Mouse (Mus musculus) forebrain, embryonic 16.5 days (tissue): ENCODE measurements around the gene Ccdc89. TPM values are rescaled to one million over a fixed set of nuclear protein-coding genes. Genes with fewer than 3 reads are reported as not detected.

Experiments
- ATAC-seq: fragments of 200-750 bp; cut with Nextera tagmentation; 2 replicates; pipeline ENCODE4 v1.8.0; 2017; ENCODE audit warnings: mild to moderate bottlenecking, moderate library complexity
- H3K27ac ChIP-seq: fragments of 300-500 bp; sonication (generic); 2 replicates; pipeline ENCODE4 v1.5.1; 2014; ENCODE audit warnings: low read length, control low read depth
- H3K27me3 ChIP-seq: fragments of 300-500 bp; sonication (generic); replicated peaks from 2 replicates; pipeline ENCODE4 v1.6.1; 2014; ENCODE audit warnings: low read length; ENCODE audit not compliant: control insufficient read depth, insufficient read depth
- H3K36me3 ChIP-seq: fragments of 300-500 bp; sonication (generic); 2 replicates; pipeline ENCODE4 v1.6.1; 2014; ENCODE audit not compliant: control insufficient read depth, insufficient read depth
- H3K4me1 ChIP-seq: fragments of 300-500 bp; sonication (generic); replicated peaks from 2 replicates; pipeline ENCODE4 v1.6.1; 2014; ENCODE audit warnings: low read length; ENCODE audit not compliant: control insufficient read depth, insufficient read depth
- H3K4me2 ChIP-seq: fragments of 300-500 bp; sonication (generic); 2 replicates; pipeline ENCODE4 v1.6.1; 2014; ENCODE audit warnings: mild to moderate bottlenecking, low read length, control low read depth
- H3K4me3 ChIP-seq: fragments of 300-500 bp; sonication (generic); replicated peaks from 2 replicates; pipeline ENCODE4 v1.5.1; 2014; ENCODE audit warnings: mild to moderate bottlenecking, low read length, control low read depth
- H3K9ac ChIP-seq: fragments of 300-500 bp; sonication (generic); replicated peaks from 2 replicates; pipeline ENCODE4 v1.6.1; 2014; ENCODE audit warnings: low read depth, low read length, control low read depth
- H3K9me3 ChIP-seq: fragments of 300-500 bp; sonication (generic); 2 replicates; pipeline ENCODE4 v1.6.1; 2016; ENCODE audit warnings: low read length; ENCODE audit not compliant: control insufficient read depth
- WGBS: fragments of 180-500 bp; shearing (Covaris S2); extraction: QIAGEN DNeasy Blood & Tissue Kit; methylation state at CpG from one replicate; pipeline ENCODE4 v1.1.7; 2014; 5-methylcytosine and 5-hydroxymethylcytosine counted together
- polyA plus RNA-seq: library from polyadenylated mRNA; unstranded; fragments of >200 nt; fragmentation: Nextera tagmentation; extraction: Ambion mirVana; gene quantifications from 2 replicates; pipeline ENCODE4 v1.2.1, GENCODE M21; 2015

The Ccdc89 gene
- 1.3 and 1.5 TPM in 2 replicates for polyA plus RNA-seq

DNA sequence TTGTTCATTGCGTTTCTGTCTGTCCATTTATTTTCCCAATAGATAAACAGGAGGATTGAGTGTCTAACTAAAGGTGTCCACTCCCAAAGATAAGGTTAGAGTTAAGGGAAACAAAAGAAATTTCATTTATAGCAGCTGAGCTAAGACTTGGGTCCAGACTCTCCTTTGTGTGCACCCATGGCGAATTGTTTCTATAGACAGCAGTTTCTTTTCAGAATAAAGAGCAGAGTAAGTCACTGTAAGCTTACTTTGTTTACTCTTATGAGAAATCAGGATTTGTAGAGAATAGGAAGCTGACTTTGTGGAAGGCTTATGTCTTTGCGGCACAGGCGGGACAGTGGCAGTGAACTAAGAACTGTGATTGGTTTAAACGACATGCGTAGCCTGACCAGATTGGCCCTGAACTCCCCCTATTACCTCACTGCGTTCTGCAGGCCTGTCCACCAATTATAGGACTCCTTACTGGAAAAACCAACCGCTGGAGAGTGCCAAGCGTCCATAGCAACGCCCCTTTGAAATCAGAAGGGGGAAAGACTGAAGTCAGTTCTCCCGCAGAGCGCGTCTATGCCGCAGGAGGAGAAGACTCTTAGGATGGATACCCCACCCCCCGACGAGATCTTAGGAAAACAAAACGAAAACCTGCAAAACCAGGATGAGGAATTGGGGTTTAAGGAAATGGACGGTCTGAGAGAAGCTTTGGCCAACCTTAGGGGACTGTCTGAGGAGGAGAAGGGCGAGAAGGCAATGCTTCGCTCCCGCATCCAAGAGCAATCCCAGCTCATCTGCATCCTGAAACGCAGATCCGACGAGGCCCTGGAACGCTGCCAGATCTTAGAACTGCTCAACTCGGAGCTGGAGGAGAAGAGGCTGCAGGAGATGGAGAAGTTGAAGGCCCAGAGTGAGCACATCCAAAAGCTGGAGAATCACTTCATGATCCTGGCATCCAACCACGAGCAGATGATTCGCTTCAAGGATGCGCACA, at the start of gene Ccdc89:
Gene Ccdc89, plus strand, starts transcription at position 558 of the 982 bp plus-strand sequence.
- 21% methylated on average over 29 of the region's 29 CpGs for WGBS
- peak within 1 kb of the TSS; percentile 76 for H3K4me2 ChIP-seq
- H3K9ac ChIP-seq, result peak within 1 kb of the TSS; percentile 54
- peak within 1 kb of the TSS; percentile 44 for H3K4me3 ChIP-seq
- H3K27me3 ChIP-seq, result no peaks in the 10 kb centered on the region
- H3K27ac ChIP-seq, result 0 out of 2 replicates have a peak within 1 kb of the TSS, but pooled peaks have one; percentile 38
- H3K4me1 ChIP-seq, result peaks cover 6% of the 10 kb centered on the region; the same call in 1 of the 2 replicates
- H3K36me3 ChIP-seq, result no peaks in the 10 kb centered on the region
- peak; percentile 100 for ATAC-seq
- H3K9me3 ChIP-seq, result no peaks in the 10 kb centered on the region

DNA sequence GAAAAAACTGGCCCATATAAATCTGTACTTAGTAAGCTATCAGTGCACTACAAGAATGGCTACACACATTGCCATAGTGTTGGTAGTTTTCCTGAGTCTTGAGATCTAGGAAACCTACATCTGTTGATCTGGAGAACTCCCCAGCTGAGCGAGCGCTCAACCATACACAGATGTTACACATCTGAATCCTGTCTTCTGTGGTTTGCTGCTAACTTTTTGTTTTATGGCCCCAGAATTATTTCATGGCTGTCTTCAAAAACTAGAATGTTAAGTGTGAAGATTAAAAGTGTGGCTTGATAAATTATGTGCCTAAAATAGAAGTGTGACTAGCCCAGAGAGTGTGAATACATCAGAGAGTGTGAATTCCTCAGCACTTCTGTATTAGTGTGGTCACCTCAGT, 42.0 kb upstream of the Ccdc89 start:
- H3K36me3 ChIP-seq, result no peaks in the 10 kb centered on the region
- H3K27me3 ChIP-seq, result no peaks in the 10 kb centered on the region
- no peaks in the 10 kb centered on the region for H3K9me3 ChIP-seq
- H3K4me1 ChIP-seq, result peaks cover 8% of the 10 kb centered on the region
- H3K4me3 ChIP-seq, result no peak overlapping the region
- H3K27ac ChIP-seq, result no peak overlapping the region
- 96% methylated on average over 2 of the region's 2 CpGs for WGBS
- H3K4me2 ChIP-seq, result no peak overlapping the region
- H3K9ac ChIP-seq, result no peak overlapping the region
- no peak for ATAC-seq

DNA sequence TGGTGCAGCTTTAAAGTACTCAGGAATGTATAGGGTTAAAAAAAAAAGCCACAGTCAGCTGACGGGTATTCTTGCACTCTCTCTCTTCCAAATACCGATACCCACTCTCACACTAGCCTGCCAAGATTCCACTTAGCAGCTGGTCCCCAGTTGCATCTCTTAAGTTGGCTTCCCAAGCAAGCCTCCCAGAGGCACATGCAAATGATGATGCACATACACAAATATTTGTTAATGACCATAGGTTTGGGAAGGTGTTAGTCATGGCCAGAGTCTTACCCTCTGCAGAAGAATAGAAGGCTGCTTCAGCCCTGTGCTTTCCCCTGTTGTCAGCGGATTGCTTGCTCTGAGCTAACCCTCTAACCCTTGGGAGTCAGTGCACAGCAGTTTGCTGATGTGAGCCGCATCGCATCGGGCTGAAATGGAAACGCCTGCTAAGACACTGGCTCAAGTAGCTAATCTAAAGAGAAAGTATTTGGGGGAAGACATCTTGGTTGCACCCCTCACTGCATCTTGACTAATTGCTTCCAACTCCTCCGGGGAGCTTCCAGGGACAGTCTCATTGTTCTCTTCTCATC, 39.4 kb upstream of the Ccdc89 start:
- peak; percentile 87 for ATAC-seq
- H3K4me3 ChIP-seq, result peak overlapping the region; percentile 16

DNA sequence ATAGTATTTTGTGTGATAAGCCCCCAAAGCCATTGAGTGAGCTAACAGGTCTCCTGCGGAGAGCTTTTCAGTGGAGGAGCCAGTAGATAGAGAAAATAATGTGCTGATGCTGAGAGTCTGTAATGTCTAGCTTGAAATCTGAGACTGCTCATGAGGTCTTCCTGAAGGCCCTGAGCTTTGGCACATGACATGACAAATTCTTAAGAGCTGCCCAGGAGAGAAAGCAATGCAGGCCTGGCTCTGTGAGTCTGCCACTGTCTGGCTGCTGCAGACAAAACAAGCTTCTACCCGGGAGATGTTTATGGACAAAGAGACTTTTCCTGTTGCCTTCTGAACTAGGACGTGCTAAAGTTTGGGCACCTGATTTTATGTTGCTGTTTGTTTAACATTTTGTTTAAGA, 36.6 kb upstream of the Ccdc89 start:
- Histone ChIP-seq H3K27me3 (no peaks in the 10 kb centered on the region), H3K9ac (no peak overlapping the region), H3K4me3 (no peak overlapping the region), H3K4me1 (peaks cover 8% of the 10 kb centered on the region), H3K9me3 (no peaks in the 10 kb centered on the region), H3K4me2 (no peak overlapping the region), H3K27ac (no peak overlapping the region), H3K36me3 (no peaks in the 10 kb centered on the region)
- no peak for ATAC-seq
- 13% methylated on average over 3 of the region's 3 CpGs for WGBS

More for the DNA sequence above, 39.4 kb upstream of the Ccdc89 start:
- H3K4me2 ChIP-seq, result peak overlapping the region; percentile 36
- H3K27ac ChIP-seq, result no peak overlapping the region
- no peaks in the 10 kb centered on the region for H3K27me3 ChIP-seq
- H3K9ac ChIP-seq, result no peak overlapping the region
- peaks cover 8% of the 10 kb centered on the region for H3K4me1 ChIP-seq
- WGBS, result under 1% methylated on average over 8 of the region's 8 CpGs
- no peaks in the 10 kb centered on the region for H3K9me3 ChIP-seq
- no peaks in the 10 kb centered on the region for H3K36me3 ChIP-seq

DNA sequence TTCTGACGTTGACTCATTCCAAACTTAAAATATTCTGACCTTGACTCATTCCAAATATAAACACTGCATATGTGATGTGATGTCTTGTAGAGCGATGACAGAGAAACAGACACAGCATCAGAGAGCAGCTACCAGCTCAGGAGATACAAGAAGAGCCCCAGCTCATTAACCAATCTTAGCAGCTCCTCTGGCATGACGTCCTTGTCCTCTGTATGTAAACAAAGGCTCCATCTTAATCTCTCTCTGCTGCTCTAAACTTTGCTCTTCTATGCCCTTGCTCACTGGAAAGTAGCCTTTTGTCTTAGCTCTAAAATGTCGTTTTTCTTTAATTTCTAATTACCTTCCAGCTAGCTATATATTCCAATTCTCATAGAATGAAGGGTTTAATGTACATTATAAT, 31.3 kb upstream of the Ccdc89 start:
- Histone ChIP-seq H3K4me3 (no peak overlapping the region), H3K4me2 (no peak overlapping the region), H3K9ac (no peak overlapping the region), H3K9me3 (no peaks in the 10 kb centered on the region), H3K27ac (no peak overlapping the region), H3K4me1 (no peaks in the 10 kb centered on the region), H3K27me3 (no peaks in the 10 kb centered on the region), H3K36me3 (no peaks in the 10 kb centered on the region)
- ATAC-seq, result no peak
- 54% methylated on average over 4 of the region's 4 CpGs for WGBS

DNA sequence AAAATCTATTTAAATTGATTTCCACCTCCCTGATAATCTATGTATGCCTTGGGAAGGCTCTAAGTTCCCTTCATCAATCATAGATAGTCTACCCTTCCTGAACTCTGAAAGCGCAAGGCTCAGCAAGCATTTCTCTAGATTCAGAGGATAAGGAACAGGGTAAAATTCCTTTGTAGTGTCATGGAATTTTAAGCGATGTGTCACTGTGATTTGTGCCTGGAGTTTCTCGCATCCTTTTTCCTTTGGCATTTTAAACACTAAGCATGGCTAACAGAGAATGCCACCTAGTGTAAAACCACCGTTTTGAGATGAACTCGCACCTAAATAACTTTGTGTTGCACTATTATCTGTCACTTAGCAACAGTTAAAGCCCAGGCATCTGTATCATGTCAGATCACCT, 30.4 kb upstream of the Ccdc89 start:
- Histone ChIP-seq H3K27me3 (no peaks in the 10 kb centered on the region), H3K9ac (no peak overlapping the region), H3K36me3 (no peaks in the 10 kb centered on the region), H3K27ac (no peak overlapping the region), H3K4me1 (no peaks in the 10 kb centered on the region), H3K9me3 (no peaks in the 10 kb centered on the region), H3K4me2 (no peak overlapping the region), H3K4me3 (no peak overlapping the region)
- no peak for ATAC-seq
- WGBS, result 70% methylated on average over 5 of the region's 5 CpGs

DNA sequence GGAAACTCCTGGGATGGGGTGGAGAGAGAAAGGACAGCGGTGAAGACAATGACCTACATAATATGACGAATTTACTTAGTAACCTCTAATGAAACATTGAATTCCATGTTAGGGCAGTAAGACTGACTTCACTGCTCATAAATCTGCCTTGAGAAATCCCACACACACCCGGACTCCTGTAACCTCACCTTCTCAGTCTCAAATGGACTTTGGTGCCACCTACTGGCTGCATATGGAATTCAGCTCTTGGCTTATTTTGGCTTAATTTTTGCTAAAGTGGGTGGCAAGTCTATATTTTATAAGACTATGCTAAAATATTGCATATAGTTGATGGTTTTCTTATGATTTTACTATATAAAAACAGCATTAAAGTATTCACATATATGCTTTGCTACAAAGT, 16.4 kb upstream of the Ccdc89 start:
- Histone ChIP-seq H3K27ac (no peak overlapping the region), H3K4me2 (no peak overlapping the region), H3K36me3 (no peaks in the 10 kb centered on the region), H3K9ac (no peak overlapping the region), H3K4me1 (no peaks in the 10 kb centered on the region), H3K9me3 (no peaks in the 10 kb centered on the region), H3K27me3 (no peaks in the 10 kb centered on the region), H3K4me3 (no peak overlapping the region)
- ATAC-seq, result no peak
- 52% methylated on average over 3 of the region's 3 CpGs for WGBS

DNA sequence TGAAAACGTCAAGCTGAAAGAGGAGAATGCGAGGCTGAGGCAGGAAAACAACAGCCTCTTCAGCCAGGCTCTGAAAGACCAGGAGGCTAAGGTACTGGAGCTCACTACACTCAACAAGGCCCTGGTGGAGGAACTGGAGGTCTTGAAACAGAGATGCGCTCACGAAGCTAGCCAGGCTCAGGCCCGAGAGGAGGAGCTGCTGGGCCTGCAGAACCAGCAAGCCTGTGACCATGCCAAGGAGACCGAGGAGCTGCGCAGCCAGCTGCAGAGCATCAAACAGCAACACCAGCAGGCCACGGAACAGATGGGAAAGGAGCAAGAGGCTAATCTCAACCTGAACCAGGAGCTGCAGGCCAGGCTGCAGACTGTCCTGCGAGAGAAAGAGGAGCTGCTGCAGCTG, 629 bp downstream of the Ccdc89 start:
- WGBS, result 71% methylated on average over 9 of the region's 9 CpGs
- no peak for ATAC-seq
- H3K4me3 ChIP-seq, result peak overlapping the region; percentile 44
- H3K4me2 ChIP-seq, result peak overlapping the region; percentile 76
- H3K9ac ChIP-seq, result no peak overlapping the region; the same call in 1 of the 2 replicates
- H3K4me1 ChIP-seq, result peaks cover 6% of the 10 kb centered on the region; the same call in 1 of the 2 replicates
- H3K27ac ChIP-seq, result no peak overlapping the region
- H3K27me3 ChIP-seq, result no peaks in the 10 kb centered on the region
- no peaks in the 10 kb centered on the region for H3K9me3 ChIP-seq
- H3K36me3 ChIP-seq, result no peaks in the 10 kb centered on the region

DNA sequence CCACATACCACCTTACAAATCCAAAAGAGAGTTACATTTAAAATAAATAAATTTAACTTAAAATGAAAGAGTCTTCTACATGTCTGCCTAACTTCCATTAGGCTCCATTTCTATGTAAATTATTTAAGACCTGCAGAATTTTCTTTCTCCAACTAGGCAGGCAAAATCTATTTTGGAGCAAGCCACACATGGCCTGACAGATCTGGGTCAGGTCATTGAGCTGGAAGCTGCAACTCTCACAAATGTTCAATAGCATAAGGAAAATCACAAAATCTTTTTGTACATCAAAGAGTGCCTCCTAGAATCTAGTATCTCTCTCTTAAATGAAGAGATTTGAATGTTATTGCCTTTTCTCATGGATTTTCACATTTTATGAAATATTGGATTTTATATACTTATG, 5.8 kb downstream of the Ccdc89 start:
- Histone ChIP-seq H3K4me2 (no peak overlapping the region), H3K9me3 (no peaks in the 10 kb centered on the region), H3K27ac (no peak overlapping the region), H3K36me3 (no peaks in the 10 kb centered on the region), H3K4me3 (no peak overlapping the region), H3K27me3 (no peaks in the 10 kb centered on the region), H3K9ac (no peak overlapping the region), H3K4me1 (no peaks in the 10 kb centered on the region)
- ATAC-seq, result no peak
